Mouse (Mus musculus): ENCODE measurements at regions not wholly inside any gene's neighbourhood (a gene's known extent, or its start where the extent isn't known, plus 50 kb on each side); places are given as distances from the start of the nearest gene placed in this dataset.

DNA sequence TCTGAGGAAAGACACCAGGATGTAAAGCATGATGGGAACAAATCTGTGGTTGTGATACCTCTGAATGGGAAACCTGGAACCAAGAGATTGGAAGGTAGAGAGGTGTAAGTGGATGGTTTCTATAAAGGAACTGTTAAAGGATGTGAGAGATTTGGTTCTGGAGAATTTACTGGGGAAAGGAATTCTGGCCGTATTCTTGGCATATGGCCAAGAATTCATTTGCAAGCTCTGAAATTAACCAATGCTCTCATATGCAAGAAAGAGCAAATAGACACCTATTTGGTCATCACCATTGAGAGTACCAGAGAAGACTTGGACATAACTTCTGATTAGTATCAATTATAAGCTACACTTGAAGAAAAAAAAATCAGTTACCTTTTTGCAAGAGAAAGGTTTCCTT is 187.3 kb downstream of the Gm11146 start:
- no peak for ATAC-seq (ENCODE audit: insufficient read depth, low FRiP score, low read depth)
- WGBS: 23% methylated on average over 1 of the region's 1 CpGs

DNA sequence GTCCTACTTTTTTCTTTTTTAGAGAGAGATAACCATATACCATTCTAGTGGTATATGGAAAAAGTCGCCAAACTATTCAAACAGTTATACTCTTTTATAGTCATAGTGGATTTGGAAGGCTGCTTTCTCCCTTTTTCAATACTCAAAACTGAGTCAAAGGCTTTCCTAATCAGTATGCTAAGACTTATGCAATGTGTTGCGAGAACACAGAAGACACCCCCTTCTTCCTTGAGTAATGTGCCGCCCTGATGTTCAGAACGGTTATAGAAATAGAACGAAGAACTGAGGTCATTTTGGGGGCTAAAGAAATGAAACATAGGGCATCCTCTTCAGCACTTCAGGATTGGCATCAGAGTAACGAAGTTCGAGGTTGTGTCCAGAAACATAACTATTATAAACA is 192.7 kb downstream of the Gm11146 start:
- no peak for ATAC-seq (ENCODE audit: insufficient read depth, low FRiP score, low read depth)
- Histone ChIP-seq H3K4me1 (no peaks in the 10 kb centered on the region), H3K9me3 (no peaks in the 10 kb centered on the region), H3K9ac (no peak overlapping the region), H3K4me2 (no peak overlapping the region), H3K27ac (no peak overlapping the region), H3K4me3 (replicated peaks) (no peak overlapping the region), H3K36me3 (no peaks in the 10 kb centered on the region), H3K27me3 (replicated peaks) (no peaks in the 10 kb centered on the region)
- 81% methylated on average over 7 of the region's 7 CpGs for WGBS

More for the DNA sequence above, 187.3 kb downstream of the Gm11146 start:
- H3K4me2 ChIP-seq: no peak overlapping the region
- no peak overlapping the region for H3K27ac ChIP-seq
- H3K36me3 ChIP-seq: no peaks in the 10 kb centered on the region
- no peak overlapping the region for H3K9ac ChIP-seq
- 0 out of 2 replicates have a peak, but pooled peaks cover 4% of the 10 kb centered on the region for H3K4me1 ChIP-seq
- H3K27me3 ChIP-seq (replicated peaks): no peaks in the 10 kb centered on the region
- H3K4me3 ChIP-seq (replicated peaks): no peak overlapping the region
- H3K9me3 ChIP-seq: no peaks in the 10 kb centered on the region

DNA sequence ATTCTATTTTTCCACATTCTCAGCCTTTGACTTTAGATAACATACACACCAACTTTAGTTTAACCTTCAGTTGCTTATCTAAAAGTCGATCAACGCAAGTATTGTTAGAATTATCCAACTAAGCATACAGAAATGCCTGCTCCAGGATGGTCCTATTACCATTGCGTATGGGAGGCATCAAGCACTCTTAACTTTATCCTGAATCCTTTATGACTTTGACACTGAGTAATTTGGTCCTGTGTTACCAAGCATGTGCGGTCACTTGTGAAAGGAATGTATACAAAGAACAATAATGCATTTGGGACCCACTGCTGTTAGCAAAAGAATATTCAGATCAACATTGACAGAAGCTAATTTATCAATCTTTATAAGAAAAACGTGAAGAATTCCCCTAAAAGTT is 194.9 kb downstream of the Gm11146 start:
- H3K4me2 ChIP-seq: no peak overlapping the region
- ATAC-seq (ENCODE audit: insufficient read depth, low FRiP score, low read depth): no peak
- no peak overlapping the region for H3K27ac ChIP-seq
- H3K27me3 ChIP-seq (replicated peaks): no peaks in the 10 kb centered on the region
- no peaks in the 10 kb centered on the region for H3K36me3 ChIP-seq
- no peak overlapping the region for H3K4me3 ChIP-seq (replicated peaks)
- H3K4me1 ChIP-seq: 0 out of 2 replicates have a peak, but pooled peaks cover 4% of the 10 kb centered on the region
- WGBS: 71% methylated on average over 5 of the region's 5 CpGs
- H3K9me3 ChIP-seq: no peaks in the 10 kb centered on the region
- H3K9ac ChIP-seq: no peak overlapping the region

DNA sequence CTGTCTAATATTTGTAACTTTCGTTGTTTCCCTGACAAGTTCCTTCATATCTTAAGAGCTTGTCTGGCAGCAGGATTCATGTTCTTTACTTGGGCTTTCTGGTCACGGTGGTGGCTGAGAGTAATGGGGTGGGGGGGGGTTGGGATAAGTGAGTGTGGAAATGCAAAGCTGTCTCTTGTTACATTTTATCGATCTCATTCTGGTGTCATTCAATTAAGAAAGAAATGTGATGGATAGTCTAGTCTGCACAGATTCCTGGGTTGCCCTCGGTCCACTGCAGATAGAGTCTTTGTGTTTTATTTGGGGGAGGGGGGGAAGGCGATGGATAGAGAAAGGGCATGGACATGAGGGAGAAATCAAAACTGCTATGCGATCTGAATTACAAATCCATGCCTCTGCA is 196.0 kb downstream of the Gm11146 start:
- 54% methylated on average over 6 of the region's 6 CpGs for WGBS
- no peak overlapping the region for H3K4me3 ChIP-seq (replicated peaks)
- H3K27me3 ChIP-seq (replicated peaks): no peaks in the 10 kb centered on the region
- ATAC-seq (ENCODE audit: insufficient read depth, low FRiP score, low read depth): no peak
- no peak overlapping the region for H3K9ac ChIP-seq
- 0 out of 2 replicates have a peak, but pooled peaks cover 10% of the 10 kb centered on the region for H3K4me1 ChIP-seq
- no peaks in the 10 kb centered on the region for H3K36me3 ChIP-seq
- no peaks in the 10 kb centered on the region for H3K9me3 ChIP-seq
- no peak overlapping the region for H3K27ac ChIP-seq
- no peak overlapping the region for H3K4me2 ChIP-seq

DNA sequence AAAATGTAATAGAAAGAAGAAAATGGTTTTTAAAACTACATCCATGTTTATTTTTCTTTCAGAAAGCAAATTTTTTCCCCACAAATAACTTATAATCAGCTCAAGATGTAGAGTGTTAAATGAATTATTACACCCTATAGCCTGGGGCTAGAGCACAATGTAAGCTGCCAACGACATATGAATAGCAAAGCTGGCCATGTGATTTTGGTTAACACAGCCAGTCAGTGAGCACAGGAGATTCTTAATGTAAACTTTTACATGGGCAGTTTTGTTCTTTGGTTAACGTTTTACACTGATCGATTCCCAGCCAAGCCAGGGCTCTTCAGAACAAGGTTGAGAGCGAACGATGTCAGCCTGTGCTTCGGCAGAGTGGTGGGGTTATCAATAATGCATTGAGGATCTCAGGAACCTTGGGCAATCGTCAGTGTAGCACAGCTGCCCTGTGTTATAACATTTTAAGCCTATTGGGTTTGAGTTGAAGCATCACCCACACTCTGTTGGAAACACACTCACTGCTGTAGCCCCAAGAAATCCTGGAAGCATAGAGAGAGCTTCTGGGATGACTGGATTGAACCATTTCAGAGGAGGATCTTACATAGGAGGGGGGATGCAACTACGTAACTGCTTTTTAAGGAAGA is 196.6 kb downstream of the Gm11146 start:
- no peak overlapping the region for H3K4me3 ChIP-seq (replicated peaks)
- no peaks in the 10 kb centered on the region for H3K27me3 ChIP-seq (replicated peaks)
- H3K9ac ChIP-seq: no peak overlapping the region
- 0 out of 2 replicates have a peak overlapping the region, but pooled peaks have one; percentile 16 for H3K4me2 ChIP-seq
- H3K4me1 ChIP-seq: peaks cover 13% of the 10 kb centered on the region; the same call in 1 of the 2 replicates
- no peaks in the 10 kb centered on the region for H3K9me3 ChIP-seq
- ATAC-seq (ENCODE audit: insufficient read depth, low FRiP score, low read depth): no peak; the same call in 1 of the 2 replicates
- H3K27ac ChIP-seq: no peak overlapping the region
- H3K36me3 ChIP-seq: no peaks in the 10 kb centered on the region
- 54% methylated on average over 8 of the region's 8 CpGs for WGBS

DNA sequence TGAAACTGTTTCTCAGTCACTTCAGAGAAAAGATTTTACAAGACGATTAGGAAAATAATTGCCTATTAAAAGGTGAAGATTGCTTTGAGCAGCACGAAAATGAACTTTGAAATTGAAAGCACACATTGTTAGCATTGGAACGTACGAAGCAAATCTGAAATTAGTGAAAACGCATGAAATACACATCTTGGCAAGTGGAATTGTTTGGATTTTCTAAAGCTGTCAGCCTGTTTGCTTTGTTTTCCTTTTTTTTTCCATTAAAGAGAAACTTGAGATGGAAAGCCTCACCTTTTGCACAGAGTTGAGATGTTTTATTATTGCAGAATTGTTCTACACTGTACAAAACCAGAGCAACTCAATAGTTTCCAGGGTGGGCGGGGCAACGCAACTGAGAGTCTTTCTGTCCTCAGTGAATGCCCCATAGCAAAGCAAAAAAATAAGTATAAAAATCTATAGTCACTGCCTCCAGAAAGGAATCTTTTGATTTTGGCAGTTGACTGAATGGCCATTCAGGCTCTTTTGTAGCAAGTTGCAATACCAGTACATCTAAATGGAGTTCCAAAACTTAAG is 199.1 kb downstream of the Gm11146 start:
- Histone ChIP-seq H3K4me1 (peaks cover 19% of the 10 kb centered on the region), H3K9ac (no peak overlapping the region), H3K9me3 (no peaks in the 10 kb centered on the region), H3K4me3 (replicated peaks) (no peak overlapping the region), H3K36me3 (no peaks in the 10 kb centered on the region), H3K27ac (no peak overlapping the region), H3K27me3 (replicated peaks) (no peaks in the 10 kb centered on the region), H3K4me2 (no peak overlapping the region)
- no peak for ATAC-seq (ENCODE audit: insufficient read depth, low FRiP score, low read depth)
- WGBS: 71% methylated on average over 7 of the region's 7 CpGs

DNA sequence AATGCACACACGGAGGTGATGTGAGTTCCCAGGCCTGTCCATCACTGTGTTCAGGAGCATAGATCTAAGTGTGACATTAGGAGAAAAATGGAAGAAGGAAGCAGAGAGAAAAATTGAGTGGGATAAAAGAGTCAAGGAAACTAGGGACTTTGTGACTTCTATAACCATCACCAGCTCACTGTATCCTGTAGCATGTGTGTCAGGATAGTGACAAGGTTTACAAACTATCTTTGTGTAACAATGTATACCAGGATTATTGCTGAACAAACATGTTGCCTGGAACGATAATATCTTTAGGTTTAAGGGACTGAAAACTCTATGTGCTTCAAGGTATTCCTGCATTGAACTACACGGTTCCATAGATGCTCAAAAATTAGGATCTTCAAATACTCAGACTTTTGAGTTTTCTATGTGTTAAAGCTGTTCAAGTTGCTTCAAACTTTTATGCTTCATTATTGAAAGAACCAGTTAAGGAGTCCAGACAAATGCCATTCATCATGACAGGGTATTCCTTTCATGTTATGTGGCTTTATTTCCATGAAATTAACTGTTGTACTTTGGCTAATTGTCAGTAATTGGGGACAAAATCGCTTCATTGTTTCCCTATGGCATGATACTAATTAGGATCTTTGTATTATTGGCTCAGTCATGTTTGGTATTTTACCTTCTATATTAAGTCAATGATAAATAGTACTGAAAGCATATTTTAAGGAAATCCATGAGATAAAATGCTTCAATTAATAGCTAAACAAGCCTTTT is 200.5 kb downstream of the Gm11146 start:
- Histone ChIP-seq H3K4me3 (replicated peaks) (no peak overlapping the region), H3K36me3 (no peaks in the 10 kb centered on the region), H3K27ac (peak overlapping the region; percentile 48; the same call in 1 of the 2 replicates), H3K9ac (no peak overlapping the region), H3K9me3 (no peaks in the 10 kb centered on the region), H3K4me2 (0 out of 2 replicates have a peak overlapping the region, but pooled peaks have one; percentile 56), H3K4me1 (peaks cover 19% of the 10 kb centered on the region), H3K27me3 (replicated peaks) (no peaks in the 10 kb centered on the region)
- no peak for ATAC-seq (ENCODE audit: insufficient read depth, low FRiP score, low read depth)
- WGBS: 57% methylated on average over 4 of the region's 4 CpGs

DNA sequence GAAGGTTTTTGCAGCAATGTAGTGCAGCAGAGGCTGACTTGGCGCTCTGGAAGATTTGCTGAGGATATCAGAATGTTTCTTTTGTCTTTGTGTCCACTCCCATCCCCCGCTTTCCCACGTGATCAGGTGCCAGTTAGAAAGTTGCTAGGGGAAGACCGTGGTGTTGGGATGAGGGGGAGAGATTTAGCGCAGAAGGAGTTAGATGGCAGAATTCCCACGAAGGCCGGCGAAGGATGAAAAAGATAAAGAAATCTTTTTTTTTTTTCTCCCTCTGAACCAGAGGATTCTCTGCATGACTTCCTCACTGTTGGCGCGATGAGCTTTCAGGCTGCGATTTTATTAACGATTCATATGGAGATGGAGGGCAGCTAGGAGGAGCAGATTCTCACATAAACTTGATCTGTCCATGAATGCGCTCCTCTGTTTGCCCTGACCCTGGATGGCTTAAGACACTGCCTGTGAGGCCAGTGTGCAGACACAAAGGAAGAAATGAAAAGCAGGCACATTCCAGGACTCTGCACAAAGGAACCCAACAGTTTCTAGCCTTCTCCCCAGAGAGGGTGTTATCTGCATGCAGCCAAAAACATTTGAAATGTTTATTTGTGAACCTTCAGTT is 201.5 kb downstream of the Gm11146 start:
- peaks cover 19% of the 10 kb centered on the region for H3K4me1 ChIP-seq
- H3K4me3 ChIP-seq (replicated peaks): peak overlapping the region; percentile 29
- H3K36me3 ChIP-seq: no peaks in the 10 kb centered on the region
- peak; percentile 31; the same call in 1 of the 2 replicates for ATAC-seq (ENCODE audit: insufficient read depth, low FRiP score, low read depth)
- H3K9me3 ChIP-seq: no peaks in the 10 kb centered on the region
- WGBS: 3% methylated on average over 13 of the region's 13 CpGs
- H3K4me2 ChIP-seq: peak overlapping the region; percentile 56
- H3K9ac ChIP-seq: no peak overlapping the region
- peak overlapping the region; percentile 48 for H3K27ac ChIP-seq
- H3K27me3 ChIP-seq (replicated peaks): no peaks in the 10 kb centered on the region

DNA sequence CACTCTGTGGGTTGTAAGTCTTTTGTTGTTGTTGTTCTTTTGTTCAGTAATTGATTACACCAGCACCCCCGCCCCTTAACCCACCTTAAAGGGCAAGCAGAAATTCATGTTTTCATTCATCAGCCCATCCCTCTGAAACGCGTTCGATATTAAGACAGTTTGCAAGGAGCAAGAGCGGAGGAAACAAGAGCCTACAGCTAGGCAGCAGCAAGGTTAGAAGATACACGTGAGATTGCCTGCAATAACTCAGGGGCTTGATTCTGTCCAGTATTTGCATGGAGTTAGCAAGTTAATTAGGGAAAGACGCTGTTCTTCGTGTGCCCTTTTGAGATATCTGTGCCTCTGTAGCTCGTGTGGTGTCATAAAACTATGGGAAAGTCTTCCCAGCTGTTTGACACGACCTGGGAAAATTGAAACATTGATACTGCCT is 202.0 kb downstream of the Gm11146 start:
- peak overlapping the region; percentile 11; the same call in 1 of the 2 replicates for H3K27ac ChIP-seq
- peak overlapping the region; percentile 56 for H3K4me2 ChIP-seq

DNA sequence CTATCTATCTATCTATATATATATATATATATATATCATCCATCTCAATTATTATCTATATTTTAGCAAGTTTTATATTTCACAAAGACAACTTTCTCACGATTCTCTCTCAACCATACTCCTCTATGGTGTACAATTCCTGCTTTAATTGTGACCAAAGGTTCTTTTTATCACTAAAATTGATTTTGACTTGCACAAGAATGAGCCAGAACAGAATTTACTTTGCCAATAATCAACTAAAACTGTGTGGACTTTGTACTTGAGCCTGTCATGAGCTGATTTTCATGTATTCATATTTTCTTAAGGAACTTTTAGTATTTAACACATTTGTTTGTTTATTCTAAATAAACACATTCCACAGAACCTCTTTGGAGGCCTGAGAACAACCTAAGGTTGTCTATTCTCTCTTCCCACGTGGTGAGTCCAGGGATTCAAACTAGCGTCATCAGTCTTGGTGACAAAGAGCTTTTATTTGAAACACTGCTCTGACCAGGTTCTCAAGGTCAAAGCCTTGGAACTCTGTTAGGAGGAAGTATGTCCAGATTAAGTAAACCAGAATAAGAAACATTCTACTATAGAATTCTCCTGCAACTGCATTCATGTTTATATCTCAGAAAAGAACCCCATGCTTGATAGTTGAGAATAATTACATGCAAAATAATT is 207.7 kb downstream of the Gm11146 start:
- Histone ChIP-seq H3K4me2 (no peak overlapping the region), H3K27me3 (replicated peaks) (no peaks in the 10 kb centered on the region), H3K9ac (no peak overlapping the region), H3K9me3 (no peaks in the 10 kb centered on the region), H3K4me1 (no peaks in the 10 kb centered on the region), H3K27ac (no peak overlapping the region), H3K36me3 (no peaks in the 10 kb centered on the region), H3K4me3 (replicated peaks) (no peak overlapping the region)
- 40% methylated on average over 3 of the region's 3 CpGs for WGBS
- peak; percentile 56; the same call in 1 of the 2 replicates for ATAC-seq (ENCODE audit: insufficient read depth, low FRiP score, low read depth)

More for the DNA sequence above, 202.0 kb downstream of the Gm11146 start:
- no peaks in the 10 kb centered on the region for H3K36me3 ChIP-seq
- no peak; the same call in 1 of the 2 replicates for ATAC-seq (ENCODE audit: insufficient read depth, low FRiP score, low read depth)
- H3K4me3 ChIP-seq (replicated peaks): peak overlapping the region; percentile 29
- peaks cover 19% of the 10 kb centered on the region for H3K4me1 ChIP-seq
- no peaks in the 10 kb centered on the region for H3K9me3 ChIP-seq
- H3K9ac ChIP-seq: no peak overlapping the region
- WGBS: 9% methylated on average over 10 of the region's 10 CpGs
- H3K27me3 ChIP-seq (replicated peaks): no peaks in the 10 kb centered on the region

DNA sequence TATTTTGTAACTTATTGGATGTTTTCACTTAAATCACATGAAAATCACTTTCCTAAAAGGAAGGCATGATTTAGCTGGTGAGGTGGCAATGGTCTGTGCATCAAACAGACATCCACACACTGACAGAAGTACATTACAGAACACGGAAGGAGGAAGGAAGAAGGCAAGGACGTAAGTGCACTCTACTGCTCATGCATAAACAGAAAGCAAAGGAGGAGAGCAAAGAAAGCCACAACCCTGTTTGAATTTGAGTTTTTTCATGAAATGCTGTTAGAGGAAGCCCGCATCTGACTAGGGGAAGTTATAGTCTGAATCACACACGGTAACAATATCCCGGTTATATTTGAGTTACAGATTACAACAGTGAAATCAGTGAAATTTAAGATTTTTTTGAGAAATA is 208.4 kb downstream of the Gm11146 start:
- WGBS: 66% methylated on average over 5 of the region's 5 CpGs
- no peak overlapping the region for H3K4me2 ChIP-seq
- no peak for ATAC-seq (ENCODE audit: insufficient read depth, low FRiP score, low read depth)
- no peak overlapping the region for H3K9ac ChIP-seq
- no peaks in the 10 kb centered on the region for H3K9me3 ChIP-seq
- H3K36me3 ChIP-seq: no peaks in the 10 kb centered on the region
- H3K4me3 ChIP-seq (replicated peaks): no peak overlapping the region
- H3K27ac ChIP-seq: no peak overlapping the region
- H3K4me1 ChIP-seq: no peaks in the 10 kb centered on the region
- no peaks in the 10 kb centered on the region for H3K27me3 ChIP-seq (replicated peaks)
